Mouse (Mus musculus) c-Kit-positive CD71-positive TER-119-negative erythroid progenitor cells, embryonic 14.5 days (primary cell): Measurements from ENCODE around the gene Rnf166.

Experiments used
- DNase-seq: peaks from one replicate; pipeline ENCODE4 v3.0.0-alpha.2; 2013; ENCODE audit warnings: low read depth

The Rnf166 gene

DNA sequence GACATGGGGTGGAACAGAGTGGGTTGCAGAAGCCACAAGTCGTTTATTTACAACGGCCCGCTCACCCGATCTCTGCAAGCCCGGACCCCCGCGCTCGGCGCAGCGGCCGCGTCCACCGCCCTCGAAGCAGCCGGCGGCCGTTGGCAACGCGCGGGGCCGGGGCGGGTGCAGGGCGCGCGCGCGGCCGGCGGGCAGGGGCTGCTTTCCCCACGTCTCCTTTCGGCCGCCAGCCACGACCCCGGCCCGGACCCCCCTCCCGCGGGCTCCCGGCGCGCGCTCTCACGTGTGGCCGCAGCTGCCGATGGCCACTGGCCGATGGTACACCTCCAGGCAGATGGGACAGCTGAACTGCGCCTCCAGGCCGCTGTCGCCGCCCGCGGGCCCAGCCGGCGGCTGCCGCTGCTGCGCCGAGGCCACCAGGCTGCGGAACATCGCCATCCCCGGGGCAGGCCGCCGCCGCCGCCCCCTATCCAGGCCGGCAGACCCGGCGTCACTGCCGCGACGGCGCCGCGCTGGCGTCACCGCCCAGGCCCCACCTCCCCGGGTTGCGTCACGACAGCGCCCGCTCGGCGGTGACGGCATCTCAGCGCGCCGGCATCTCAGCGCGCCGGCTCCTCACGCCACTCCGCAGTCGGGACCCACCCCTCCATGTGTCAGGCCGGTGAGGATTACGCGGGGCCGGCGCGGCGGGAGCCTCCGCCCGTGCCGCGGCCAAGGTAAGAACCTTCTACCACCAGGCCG, at the start of gene Rnf166, which contains the start of gene Ctu2:
TSS of gene Rnf166 (minus strand) at position 485 of the 741 bp plus-strand sequence.
TSS of gene Ctu2 (plus strand) at position 564 of the 741 bp plus-strand sequence.
- DNase-seq, result peak; percentile 76

DNA sequence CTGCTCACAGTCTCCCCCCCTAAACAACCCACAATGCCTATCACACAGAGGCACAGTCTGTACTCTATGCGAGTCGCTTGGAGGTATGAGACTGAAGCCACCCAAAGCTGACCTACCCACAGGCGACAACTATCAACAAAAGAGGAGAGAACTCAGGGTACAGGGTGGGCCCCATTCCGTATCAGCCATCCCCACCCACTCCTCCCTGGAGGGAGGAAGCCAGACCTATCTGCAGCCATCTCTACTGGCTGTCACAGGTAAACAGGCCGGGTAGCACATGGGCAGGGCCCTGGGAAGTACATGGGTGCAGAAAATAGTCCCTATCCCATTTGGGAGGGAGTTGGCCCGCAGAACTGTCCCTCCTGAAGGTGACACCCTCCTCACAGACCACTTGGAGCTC, 49.1 kb upstream of the Rnf166 start:
- DNase-seq, result peak; percentile 60

DNA sequence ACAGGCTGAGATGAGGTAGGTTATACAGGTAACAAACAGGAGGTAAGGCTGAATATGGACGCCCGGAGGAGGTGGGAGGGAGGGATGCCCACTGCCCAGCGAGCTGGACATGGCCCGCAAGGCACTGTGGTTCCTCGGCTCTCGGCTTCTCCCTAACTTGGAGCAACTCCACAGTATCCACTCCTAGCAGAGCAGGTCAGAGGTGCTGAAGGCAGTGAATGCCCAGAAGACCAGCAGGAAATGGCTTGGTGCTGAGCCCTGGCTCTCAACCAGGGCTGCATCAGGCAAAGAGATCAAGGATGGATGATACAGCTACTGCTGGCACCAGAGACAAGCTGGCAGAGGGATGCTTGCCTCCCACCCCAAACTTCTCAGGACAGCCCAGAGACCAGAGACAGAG, 48.6 kb upstream of the Rnf166 start:
- no peak for DNase-seq

DNA sequence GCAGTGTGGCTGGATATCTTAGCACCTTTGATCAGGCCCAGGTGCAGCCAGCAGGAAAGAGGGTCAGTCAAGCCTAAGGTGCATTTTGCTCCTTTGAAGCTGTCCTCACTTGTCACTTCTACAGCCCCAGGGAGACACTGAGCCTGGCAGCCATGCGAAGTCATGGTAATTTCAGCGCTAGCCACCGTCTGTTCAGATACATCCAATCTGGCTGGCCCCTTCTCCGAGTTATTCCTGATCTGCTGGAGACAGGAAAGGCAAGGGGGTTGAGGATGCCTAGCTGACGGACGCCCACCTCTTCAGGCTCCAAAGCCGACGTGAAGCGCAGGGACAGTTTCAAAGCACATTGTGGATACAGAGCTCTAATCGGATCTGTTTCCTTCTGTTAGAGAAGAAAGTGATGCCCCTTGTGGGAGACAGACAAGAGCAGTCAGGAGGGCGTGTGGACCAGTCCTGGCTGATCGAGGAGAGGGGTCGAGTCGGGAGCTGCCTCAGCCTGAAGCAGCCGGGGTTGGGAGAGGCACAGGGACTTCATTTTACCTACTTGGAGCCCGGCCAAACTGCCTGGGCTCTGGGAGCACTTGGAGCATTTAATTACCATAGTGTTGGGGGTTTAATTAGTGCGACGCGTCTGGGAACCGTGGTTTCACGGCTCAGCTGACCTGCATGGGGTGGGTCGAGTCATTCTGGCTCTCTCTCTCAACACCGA, 47.9 kb upstream of the Rnf166 start:
- no peak for DNase-seq

DNA sequence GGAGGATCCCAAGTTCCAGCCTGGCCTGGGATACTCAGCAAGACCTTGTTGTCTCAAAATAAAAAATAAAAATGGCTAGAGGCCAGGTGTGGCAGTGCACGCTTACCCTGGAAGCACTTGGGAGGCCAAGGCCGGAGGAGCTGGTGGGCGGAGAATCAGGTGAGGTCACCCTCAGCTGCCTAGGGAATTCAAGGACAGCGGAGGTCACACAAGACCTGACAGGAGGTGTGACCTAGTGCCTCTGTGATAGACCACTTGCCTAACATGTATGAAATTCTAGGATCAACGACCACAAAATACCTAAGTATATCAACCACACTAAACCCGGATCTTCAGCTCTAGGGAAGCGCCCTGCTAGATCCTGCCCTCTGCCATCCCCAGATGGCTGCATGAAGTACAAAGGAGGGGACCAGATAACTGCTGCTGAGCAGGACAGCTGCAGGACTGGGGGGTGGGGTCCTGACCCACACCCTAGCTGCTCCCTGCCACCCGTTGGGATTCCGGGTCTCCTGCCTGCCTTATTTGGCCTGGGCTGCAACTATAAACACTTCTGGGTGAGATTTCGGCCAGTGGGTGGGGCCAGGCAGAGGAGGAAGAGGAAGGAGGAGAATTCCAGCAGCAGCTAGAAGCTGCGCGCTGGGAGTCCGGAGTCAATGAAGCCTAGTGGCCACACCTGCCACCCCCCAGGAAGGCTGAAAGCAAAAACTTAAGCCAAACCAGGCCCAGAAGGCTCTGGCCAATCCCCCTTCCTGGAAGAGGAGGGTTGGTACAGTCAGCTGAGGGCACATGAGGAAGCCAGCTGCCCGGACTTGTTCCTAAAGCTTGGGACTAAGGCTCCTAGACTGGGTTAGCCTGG, 47.2 kb upstream of the Rnf166 start:
- no peak for DNase-seq

DNA sequence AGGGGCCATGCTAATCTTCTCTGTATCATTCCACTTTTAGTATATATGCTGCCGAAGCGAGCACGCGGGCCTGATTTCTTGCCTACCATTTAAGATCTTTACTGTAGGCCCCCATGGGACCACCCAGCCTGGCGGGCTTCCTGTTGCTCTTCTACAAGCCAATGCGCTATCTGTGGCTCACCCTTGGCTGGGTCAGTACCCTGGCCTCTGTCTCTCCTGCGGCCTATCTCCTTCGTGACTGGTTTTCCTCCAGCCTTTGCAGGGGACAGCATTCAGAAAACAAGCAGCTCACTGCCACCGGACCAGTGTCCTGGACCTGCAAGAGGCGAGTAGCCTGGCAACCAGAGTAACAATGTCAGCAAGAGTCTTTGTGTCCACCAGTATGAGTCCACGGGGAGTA, 44.7 kb upstream of the Rnf166 start:
- no peak for DNase-seq

DNA sequence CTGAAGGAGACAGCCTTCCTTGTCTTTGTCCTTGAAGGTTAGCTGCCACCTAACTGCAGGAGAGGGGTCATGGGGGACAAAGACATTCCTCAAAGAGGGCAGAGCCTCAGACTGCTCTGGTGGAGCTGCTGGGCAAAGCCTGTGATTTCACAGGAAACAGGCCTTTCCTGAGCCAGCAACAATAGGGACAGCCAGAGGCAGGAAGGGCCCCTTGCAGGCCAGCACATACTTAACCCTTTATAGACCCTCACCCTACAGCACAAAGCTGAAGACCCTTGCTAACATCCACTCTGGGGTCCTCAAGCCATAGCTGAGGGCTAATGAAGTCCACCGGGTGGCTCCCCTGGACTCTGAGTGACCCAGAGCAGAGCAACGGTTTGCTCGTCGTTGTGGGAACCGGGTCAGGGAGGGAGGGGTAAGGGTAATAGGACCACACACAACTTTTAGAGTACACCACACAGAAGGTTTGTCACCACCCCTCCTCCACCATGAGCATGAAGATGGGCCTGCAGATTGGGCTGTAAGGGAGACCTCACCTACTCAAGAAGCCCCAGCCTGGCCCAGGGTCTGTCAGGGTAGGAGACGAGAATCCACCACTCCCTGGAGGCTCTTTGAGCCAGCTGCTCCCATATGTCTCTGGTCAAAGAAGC, 41.8 kb upstream of the Rnf166 start:
- DNase-seq, result no peak

DNA sequence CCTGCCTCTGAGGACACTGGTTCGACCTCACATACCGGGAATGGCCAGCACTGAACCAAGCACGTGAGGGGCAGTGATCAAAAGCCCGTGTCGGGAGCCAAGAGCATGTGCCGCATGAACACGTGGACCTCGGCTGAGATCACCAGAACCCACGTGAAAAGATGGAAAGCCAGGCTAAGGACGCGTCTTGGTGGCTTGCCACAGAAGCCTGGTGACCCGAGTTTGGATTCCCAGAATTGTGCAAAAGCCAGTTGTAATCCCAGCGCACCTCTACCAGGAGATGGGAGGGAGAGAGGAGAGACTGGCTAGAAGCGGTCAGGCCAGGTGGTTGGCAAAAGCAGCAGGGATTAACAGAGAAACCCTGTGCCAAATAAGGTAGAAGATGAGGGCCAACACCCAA, 39.8 kb upstream of the Rnf166 start:
- no peak for DNase-seq

DNA sequence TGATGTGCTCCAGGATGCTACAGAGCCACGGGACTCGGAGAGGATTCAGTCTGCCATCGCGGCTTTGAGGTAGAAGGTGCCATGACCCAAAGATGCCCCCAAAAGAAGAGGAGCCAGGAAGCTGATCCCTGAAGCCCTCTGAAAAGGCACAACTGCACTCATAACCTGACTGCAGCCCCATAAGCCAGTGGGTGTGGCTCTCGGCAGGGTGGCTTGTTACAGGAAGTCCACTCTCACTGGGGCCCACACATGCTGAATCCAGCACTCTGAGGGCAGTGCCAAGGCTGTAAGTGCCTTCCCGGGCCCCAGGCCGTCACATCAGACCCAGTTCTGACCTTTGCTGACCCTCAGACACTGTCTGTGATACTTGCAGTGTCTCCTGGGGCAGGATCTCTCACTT, 36.5 kb upstream of the Rnf166 start:
- DNase-seq, result no peak

DNA sequence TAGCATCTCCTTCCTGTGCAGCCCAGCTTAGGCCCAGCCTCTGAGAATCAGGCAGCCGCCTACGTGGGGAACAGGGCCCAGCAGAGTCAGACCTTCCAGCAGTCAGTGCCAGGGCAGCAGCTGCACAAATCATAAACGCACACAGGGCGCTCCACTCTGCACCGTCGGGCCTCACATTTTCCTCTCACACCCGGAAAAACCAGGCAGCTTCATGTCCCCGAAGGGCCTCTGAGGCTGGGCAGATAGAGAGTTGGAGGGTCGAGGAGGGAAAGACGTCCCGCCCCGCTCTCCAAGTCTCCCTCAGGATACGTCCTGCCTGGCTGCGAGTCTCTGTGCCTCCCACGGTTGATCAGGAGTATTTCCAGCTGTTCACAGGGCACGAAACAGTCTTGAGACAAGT, 35.7 kb upstream of the Rnf166 start:
- no peak for DNase-seq

DNA sequence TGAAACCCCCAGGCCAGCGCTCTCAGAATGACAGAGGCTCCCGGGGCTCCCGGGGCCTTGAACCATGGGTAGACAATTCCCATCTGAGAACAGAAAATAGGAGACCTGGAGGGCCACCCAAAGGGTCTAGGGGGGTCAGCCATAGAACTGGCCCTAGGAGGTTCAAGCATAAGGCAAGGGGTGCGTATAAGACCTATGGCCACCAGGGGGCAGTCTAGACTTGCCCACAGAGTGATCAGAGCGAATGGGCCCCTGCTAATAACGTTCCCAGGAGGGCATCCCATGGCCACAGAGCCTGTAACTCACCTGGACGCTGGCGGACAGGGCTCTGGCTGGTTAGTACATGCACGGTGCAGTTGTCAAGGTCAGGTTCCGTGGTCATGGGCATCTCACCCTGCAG, 25.0 kb upstream of the Rnf166 start:
- DNase-seq, result peak; percentile 72

DNA sequence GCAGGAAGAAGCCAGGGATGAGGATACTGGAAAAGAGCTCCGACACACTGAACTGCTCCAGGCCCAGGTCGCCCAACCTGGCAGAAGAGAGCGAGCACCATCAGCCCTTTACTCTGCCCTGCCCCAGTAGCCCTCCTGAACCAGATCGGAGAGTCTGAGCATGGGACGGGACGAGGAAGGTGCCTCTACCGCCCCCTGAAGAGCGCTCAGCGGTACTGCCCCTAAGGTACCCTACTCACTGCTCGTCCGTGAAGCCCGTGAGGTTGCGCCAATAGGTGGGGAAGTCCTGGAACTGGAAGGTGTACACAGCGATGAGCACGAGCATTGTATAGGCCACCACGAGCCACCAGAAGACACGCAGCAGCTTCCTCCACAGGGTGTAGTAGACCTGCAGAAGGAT, 22.0 kb upstream of the Rnf166 start:
- DNase-seq, result no peak

DNA sequence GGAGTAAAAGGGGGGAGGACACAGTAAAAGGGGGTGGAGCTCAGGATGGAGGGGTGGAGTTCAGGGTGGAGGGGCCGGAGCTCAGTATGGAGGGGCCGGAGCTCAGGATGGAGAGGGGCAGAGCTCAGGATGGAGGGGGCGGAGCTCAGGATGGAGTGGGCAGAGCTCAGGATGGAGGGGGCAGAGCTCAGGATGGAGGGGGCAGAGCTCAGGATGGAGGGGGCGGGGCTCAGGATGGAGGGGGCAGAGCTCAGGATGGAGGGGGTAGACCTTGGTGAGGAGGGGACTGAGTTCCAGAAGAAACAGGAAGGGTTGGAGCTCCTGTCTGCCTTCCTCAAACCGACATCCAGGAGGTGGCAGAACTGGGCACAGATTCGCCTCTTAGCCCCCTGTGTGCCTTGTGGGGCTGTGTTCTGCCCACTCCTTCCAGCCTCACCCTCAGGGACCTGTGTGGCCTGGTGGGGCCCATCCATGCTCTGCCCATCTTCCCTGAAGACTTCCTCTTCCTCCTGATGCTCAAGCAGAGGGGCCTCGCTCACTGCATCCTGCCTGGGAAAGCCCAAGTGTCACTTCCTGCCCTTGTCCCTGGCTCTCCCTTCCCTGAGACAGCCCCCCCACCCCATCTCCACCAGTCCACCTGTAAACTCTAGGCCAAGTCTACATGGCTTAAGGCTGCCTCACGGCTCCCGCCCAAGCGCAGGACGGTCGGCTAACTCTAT, 21.3 kb upstream of the Rnf166 start:
- DNase-seq, result no peak

DNA sequence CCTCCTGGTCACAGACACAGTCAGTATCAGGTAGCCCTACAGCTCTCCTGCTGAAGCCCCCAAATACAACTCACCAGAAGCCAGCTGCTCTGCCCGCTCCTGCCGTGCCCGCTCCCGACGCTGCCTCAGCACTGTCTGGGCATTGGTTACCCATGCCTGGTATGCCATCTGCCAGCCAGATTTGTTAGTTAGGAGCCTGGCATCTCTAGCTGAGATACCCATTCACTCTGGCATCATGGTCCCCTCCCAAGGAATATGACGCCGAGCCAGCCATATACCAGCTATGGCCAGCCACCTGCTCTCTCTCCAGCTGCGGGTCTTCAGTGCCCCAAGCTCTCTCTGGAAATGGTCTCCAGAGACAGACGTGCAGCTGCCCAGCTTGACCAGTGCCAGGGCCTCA, 12.5 kb upstream of the Rnf166 start:
- no peak for DNase-seq

DNA sequence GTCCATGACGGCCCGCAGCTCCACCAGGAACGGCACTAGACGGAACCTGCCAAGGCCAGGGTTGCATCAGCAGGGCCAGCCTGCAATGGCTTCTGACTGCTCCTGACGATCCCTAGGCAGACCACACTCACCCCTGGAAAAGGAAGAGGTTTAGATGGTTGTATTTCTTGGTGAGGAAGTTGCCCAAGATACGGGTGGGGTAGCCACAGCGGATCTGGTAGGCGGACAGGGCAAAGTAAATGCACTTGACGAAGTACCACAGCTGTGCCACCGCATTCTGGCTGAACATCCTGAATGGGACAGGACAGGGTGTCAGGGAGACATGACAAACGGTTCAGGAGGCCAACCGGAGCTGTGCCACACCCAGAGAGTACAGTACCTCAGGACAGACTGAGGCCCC, 9.0 kb upstream of the Rnf166 start:
- no peak for DNase-seq

DNA sequence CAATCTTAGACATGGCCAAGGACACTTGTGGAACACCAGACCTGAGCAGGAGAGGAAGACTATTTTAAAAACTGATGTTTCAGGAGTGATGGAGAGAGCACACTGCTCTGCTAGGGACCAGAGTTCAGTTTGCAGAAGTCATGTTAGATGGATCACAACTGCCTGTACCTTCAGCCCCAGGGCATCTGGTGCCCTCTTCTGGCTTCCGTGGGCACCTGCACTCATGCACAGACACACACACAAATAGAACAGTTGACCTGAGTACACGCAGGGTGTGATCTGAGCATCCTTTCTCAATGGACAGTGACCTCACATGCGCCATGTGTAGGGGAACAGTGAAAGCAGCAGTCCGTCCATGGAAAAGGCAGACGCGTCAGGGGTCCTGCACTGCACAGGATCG, 8.0 kb upstream of the Rnf166 start:
- DNase-seq, result no peak

DNA sequence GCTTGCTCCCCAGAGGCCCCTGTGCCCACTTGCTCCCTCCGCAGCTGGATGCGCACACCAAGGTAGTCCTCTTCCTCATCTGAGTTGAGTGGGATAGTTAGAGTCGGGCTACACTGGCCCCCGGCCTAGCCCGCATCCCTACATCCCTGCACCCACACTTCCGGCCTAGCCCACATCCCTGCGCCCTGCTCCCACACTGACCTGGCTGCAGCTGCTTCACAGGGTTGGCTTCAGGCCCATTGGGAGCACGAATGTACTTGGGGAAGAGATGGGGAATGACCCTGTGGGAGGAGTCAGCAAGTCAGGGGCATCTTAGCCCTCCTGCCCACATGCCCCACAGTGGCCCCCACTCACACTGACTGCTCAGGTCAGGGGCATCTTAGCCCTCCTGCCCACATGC, 6.6 kb upstream of the Rnf166 start:
- no peak for DNase-seq

DNA sequence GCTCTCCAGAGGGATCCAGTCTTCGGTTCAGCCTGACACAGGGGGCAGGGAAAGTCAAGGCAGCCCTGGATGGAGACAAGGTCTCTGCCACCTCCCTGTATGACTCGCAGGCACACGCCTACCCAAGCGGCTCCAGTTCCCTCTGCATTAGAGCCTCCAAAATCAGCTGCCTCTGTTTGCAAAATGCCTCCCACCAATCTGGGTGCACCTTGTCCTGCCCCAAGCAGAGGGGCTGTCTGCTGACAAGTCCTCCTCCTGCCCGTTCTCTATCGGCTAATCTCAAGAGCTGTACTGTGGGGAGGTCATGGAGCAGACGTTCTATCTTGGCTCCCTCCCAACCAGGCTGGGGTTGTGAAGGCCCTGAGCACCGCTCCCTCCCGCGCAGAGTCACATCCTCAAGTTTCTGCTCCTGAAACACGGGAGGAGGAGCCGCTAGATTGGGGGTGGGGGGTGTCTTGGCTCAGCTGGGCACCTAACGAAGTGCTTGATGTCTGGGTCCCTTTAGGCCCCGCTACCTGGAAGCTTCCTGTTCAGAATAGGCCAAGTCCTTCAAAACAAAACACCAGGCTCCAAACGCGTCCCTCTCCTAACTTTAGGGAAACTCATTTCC, 808 bp downstream of the Rnf166 start:
- DNase-seq, result peak; percentile 49

DNA sequence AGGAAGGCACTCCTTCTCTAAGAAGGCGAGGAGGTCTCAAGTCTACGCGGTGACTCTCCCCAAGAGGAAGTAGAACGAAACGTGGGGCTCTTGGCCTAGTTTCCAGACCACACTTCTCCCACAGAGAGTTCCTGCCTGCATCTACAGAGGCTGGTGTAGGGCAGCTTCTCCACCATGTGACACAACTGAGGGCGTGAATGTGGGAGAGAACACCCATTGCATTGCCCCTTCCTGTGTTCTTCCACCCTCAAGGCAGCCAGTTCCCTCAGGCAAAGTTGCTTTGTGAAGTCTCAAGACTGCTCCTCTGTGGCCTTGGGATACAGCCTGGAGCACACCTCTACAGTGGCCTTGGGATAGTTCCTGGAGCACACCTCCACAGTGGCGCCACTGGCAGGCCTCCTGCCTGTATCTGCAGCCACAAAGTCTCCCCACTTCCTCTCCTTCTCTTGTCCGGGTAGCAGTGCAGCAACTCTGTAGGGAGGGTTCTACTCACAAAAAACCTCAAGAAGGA, 1.9 kb downstream of the Rnf166 start:
- DNase-seq, result no peak

DNA sequence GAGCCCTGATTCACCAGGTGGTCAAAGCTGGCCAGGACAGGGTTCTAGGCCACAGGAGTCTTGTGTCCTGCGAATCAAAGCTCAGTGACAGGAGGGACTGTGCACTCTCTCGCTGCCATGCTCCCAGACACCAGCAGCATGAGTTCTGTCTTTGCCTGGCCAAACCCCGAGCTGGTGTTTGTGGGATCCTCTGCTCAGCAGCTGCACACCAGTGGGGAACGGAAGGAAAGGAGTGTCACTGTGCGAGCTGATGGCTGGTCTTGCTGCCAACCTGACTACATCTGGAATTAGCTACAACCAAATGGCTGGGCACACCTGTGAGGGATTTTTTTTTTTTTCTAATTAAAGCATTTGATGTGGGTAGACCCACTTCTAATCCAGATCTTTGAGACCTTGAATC, 5.2 kb downstream of the Rnf166 start:
- DNase-seq, result no peak

DNA sequence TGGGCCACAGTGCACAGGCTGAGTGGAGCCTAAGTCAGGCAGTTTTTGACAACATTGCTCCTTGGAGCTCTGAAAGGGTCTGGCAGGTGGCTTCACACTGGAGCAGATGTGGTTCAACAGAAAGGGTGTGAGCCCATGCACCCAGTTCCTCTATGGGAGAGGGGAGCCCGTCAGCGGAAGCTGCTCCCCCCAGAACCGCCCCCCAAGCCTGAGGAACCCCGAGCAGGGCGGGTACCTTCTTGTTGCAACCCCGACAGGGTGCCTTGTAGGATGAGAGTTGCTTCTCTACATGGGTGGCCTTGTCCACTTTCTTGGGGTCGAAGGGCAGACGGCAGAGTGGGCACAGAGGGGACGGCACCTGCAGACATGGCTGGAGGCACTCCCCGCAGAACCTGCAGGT, 5.9 kb downstream of the Rnf166 start:
- no peak for DNase-seq
